Mouse (Mus musculus): ENCODE measurements at regions not wholly inside any gene's neighbourhood (a gene's known extent, or its start where the extent isn't known, plus 50 kb on each side); places are given as distances from the start of the nearest gene placed in this dataset.
A peak's percentile ranks its signal among the peaks of the same experiment; 100 is the strongest.

- DNase-seq: peak; percentile 18
Measured at GRCm38 (mm10) chr8:27677143-27678106, 230.0 kb downstream of the Poteg start.

- peak; percentile 8 for DNase-seq
Measured at GRCm38 (mm10) chr8:27679164-27679563, 231.7 kb downstream of the Poteg start.

GRCm38 (mm10) chr8:27721988-27722387 is 274.5 kb downstream of the Poteg start:
- DNase-seq: no peak

GRCm38 (mm10) chr8:27770296-27770695 is 322.8 kb downstream of the Poteg start:
- DNase-seq: no peak

- no peak for DNase-seq
Measured at GRCm38 (mm10) chr8:27770803-27771202, 323.3 kb downstream of the Poteg start.

GRCm38 (mm10) chr8:27771250-27771649 is 323.8 kb downstream of the Poteg start:
- DNase-seq: no peak

- no peak for DNase-seq
Measured at GRCm38 (mm10) chr8:27778982-27779381, 331.5 kb downstream of the Poteg start.
